Mouse (Mus musculus) cerebellum, adult 2 months (tissue): ENCODE data around the gene Mrpl23.

Experiments
- CTCF ChIP-seq: fragments of 200-500 bp; IDR thresholded peaks from 2 replicates; pipeline ENCODE4 v1.5.1; 2011; ENCODE audit warnings: low read depth, mild to moderate bottlenecking, control low read depth, low read length, moderate library complexity, borderline replicate concordance; ENCODE audit not compliant: insufficient read depth
- POLR2A ChIP-seq: fragments of 200-500 bp; IDR thresholded peaks from 2 replicates; pipeline ENCODE4 v1.6.1; 2011; ENCODE audit warnings: low read length, control low read depth, borderline replicate concordance; ENCODE audit not compliant: insufficient read depth

DNA sequence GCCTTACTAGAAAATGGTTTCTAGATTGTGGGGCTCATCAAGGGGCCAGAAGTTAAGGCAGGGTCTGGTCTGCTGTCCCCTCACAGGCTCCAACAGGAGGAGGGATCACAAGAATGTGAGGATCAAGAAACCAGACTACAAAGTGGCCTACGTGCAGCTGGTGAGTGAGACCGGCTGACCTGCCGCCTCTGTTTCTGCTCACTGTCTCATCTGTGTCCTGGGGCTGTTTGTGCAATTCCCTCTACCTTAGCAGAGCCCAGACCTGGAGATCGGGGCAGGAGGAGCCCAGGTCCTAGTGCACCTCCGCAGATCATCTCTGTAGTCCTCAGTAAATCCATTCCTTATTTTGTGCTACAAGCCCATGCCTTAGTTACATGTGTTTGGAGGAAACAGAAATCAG, 4.7 kb downstream of the Mrpl23 start:
- TF ChIP-seq CTCF (no peak), POLR2A (no peak)
